Mouse (Mus musculus) heart, postnatal 36 days (tissue): ENCODE data around the gene Ppef2. TPM values are rescaled to one million over a fixed set of nuclear protein-coding genes. Genes with fewer than 3 reads are reported as not detected.

Experiments used
- DNase-seq, 2 experiments: peaks; one replicate each; pipeline ENCODE4 v3.0.0; 2021 to 2022
- intact Hi-C: fragments of 180-260 bp; cut with DNase I; formaldehyde crosslinking; loops from one replicate; pipeline ENCODE4 v1.15.1; 2025
- total RNA-seq, 2 experiments: library from RNA; stranded (reverse); gene quantifications; 2 replicates each; pipeline ENCODE4 v1.2.3; 2021

Gene Ppef2
- total RNA-seq = not detected

- no peak for DNase-seq
- intact Hi-C loops = no loop called here
Measured at GRCm38 (mm10) chr5:92256218-92256617, at the start of gene Ppef2. Gene Ppef2 (minus strand): TSS chr5:92256278.

GRCm38 (mm10) chr5:92304291-92304690 lies 48.2 kb upstream of the Ppef2 start:
- no peak for DNase-seq
- intact Hi-C loops = no loop called here

GRCm38 (mm10) chr5:92302149-92302840 lies 46.2 kb upstream of the Ppef2 start:
- DNase-seq = no peak
- intact Hi-C loops = no loop called here

- DNase-seq = no peak
- intact Hi-C loops = no loop called here
Measured at GRCm38 (mm10) chr5:92294525-92294924, 38.4 kb upstream of the Ppef2 start.

- DNase-seq = no peak
- intact Hi-C loops = no loop called here
Measured at GRCm38 (mm10) chr5:92291652-92292414, 35.8 kb upstream of the Ppef2 start.

DNA sequence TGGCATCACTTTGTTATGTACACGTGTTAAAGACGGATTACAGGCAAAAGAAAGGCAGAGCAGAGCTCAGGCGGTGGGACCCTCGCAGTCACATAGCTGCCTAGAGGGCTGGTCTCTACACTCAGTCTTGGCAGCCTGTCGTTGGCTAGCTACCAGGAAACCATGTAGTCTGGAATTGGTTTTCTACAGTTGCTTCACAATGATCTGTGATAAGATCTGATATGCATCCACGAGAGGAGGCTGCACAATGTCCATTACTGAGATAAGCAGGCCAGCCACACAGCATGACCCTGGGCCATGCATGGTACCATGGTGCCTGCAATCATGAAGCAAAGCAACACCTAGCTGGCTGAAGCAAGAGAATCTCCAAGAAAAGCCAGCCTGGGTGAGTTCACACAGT lies 31.8 kb upstream of the Ppef2 start:
- intact Hi-C loops = no loop called here

DNA sequence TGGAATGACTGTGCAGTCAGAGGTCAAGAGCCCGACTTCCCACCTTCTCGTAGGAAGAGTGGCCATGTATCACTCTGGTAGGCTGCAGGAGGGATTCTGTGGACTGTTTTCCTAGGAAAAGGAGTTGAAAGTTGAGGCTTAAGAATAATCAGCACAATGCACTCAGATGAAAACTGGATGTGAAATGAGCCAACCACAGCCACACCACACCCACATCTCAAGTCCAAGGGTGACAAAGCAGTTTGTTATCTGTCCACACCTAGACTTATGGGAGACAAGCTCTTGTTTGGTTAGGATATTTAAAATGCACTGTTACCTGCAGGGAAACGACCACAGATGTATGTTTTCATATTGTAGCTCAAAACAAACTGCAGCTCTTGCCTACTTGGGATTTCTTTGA lies 27.0 kb upstream of the Ppef2 start:
- intact Hi-C loops = no loop called here
- no peak for DNase-seq

More for the DNA sequence above, 31.8 kb upstream of the Ppef2 start:
- DNase-seq = no peak

DNA sequence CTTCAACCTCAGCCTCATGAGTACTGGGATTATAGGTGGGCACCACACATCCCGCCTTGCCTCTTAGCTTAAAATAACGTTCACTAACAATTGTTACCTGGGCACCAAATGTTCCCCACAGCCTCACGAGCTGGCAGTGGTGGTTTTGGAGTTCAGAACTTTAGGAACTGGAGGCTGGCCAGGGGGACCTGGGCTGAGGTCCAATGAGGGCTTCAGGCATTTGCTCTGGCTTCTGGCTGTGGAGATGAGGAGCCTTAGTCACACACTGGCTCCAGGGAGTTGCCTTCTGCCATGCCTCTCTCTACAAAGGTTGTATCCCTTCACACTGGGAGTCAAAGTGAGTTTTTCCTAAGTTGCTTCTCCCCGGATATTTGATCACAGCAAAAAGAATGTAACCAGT lies 26.5 kb upstream of the Ppef2 start:
- peak; percentile 49 to 52 for DNase-seq
- intact Hi-C loops = no loop called here

DNA sequence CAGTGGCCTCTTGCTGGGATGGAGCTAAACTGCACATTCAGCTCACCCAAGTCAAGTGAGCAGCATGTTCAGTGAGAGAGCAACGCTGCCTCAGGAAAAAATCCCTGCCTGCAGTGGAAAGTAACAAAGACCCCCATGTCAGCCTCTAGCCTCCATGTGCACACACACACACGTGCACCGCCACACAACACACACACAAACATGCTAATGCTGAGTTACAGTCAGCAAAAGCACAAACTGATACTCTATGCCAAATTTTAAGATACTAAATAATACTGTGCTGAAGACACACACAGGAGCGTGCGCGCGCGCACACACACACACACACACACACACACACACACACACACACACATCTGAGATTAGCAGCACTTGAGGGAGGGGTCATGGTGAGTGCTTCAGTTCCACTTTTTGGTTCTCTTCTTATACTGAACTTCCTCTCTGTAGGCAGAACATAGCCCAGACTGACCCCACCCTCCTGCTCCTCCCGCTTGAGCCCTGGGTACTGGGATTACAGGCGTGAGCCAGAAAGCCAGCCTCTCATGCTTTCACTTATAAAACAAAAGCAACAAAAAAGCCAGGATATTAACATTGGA lies 23.0 kb upstream of the Ppef2 start:
- intact Hi-C loops = loop anchor here (2.0 kb wide), 1 partner anchor 30 kb away; no protein-coding TSS in a partner anchor
- DNase-seq = no peak

GRCm38 (mm10) chr5:92277437-92278394 lies 21.6 kb upstream of the Ppef2 start, which contains the start of gene Naaa:
Gene Naaa (minus strand): TSS chr5:92278170.
- intact Hi-C loops = loop anchor here (2.0 kb wide), 1 partner anchor 31 kb away; no protein-coding TSS in a partner anchor
- DNase-seq = peak; percentile 85 to 92

GRCm38 (mm10) chr5:92270496-92270895 lies 14.4 kb upstream of the Ppef2 start:
- no peak for DNase-seq
- intact Hi-C loops = no loop called here

DNA sequence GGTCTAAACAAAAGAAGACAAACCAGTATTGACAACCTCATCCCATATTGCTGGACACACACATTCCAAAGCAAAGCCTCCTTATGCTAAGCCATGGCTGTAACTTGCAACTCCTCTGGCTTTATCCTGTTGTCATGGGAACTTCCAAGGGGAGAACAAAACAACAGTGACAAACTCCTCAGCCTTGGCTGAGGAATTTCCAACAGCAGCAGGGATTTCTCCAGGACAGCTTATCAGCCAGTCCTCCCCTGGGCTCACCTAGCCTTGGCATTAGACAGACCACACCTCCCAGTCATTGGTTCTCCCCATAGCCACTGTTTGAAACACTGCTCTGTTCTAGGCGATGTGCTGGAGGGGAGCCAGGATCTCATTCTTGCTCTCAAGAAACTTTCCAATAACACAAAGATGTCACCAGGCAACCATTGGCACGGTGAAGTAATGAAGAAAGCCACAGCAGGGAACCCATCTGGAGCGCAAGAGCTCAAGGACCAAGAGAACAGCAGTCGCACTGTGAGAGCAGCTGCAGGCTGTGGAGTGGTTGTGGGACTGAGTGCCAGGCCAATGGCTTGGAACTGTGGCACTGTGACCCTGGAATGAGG lies 7.8 kb upstream of the Ppef2 start:
- intact Hi-C loops = no loop called here
- peak; percentile 57 to 69 for DNase-seq

GRCm38 (mm10) chr5:92262646-92263045 lies 6.6 kb upstream of the Ppef2 start:
- intact Hi-C loops = no loop called here
- DNase-seq = no peak

- DNase-seq = no peak
- intact Hi-C loops = no loop called here
Measured at GRCm38 (mm10) chr5:92254476-92254875, 1.6 kb downstream of the Ppef2 start.

DNA sequence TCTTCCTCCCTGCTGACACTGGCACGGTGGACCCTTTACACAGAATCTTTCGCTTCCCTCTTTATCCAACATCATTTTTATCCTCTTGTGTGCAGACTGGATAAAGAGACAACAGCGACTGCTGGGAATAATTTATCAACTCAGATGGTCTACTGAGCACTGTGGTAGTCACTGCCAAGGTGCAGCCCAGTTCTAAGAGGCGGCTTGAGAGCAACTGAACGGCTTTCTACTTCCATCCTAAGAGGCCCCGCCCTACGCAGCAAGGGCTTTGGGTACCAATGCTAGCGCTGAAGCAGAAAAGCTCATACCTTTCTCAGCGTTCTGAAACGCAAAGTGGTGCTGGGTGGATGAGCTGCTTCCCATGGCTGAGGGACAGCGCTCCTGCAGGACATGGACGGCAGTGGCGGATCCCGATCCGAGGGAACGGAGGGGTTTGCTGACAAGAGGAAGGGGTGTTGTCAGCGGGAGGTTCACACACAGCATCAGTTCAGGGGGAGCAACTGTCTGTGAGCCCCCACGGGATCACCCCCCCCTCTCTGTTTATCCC lies 3.2 kb downstream of the Ppef2 start:
- no peak for DNase-seq
- intact Hi-C loops = no loop called here

DNA sequence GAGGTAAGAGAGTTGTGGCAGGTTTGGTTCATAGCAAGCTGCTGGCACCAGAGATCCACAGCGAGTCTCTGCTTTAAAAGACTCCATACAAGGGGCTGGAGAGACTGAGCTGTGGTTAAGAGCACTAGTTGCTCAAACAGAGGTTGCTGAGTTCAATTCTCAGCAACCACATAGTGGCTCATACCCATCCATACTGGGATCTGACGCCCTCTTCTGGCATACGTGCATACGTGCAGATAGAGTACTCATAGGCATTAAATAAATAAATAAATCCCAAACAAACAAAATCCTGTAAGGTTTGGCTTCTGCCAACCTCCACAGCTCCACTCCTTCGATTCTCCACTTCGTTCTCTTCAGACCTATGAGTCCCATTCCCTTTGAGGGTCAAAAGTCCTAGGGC lies 4.0 kb downstream of the Ppef2 start:
- DNase-seq = no peak
- intact Hi-C loops = no loop called here

DNA sequence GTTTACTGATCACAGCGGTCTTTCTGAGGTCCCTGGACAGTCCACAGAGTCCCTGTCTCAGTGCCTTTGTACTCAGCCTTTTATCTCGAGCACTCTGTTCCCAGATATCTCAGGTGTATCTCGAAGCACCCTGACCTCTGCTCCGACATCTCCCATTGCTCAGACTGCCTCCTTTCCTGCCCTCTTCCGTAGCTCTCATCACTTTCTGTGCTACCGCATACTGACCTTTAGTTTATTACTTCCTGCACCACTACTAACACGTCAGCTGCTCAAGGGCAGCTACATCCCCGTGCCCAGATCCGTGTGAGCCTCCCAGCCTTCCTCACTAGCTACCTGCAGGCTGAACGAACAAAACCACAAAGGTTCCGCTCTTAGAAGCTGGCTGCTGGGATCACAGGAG lies 7.5 kb downstream of the Ppef2 start:
- no peak for DNase-seq
- intact Hi-C loops = no loop called here

DNA sequence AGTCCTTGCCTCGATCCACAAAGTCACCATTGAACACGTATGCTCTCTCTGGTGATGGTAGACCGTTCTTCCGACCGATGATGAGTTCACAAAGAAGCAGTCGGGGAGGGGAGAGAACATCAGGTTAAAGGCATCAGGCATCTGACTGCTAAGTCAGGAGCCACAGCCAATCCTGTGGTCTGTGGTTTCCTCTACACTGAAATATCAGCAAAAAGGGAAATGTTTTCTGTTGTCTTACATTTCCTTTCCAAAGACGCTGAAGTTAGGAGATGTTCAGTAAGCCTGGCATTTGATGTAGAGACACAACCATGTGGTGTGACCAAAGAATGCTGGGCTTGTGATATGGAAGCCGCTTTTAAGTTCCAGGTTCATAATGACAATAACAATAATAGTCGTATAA lies 10.6 kb downstream of the Ppef2 start:
- no peak for DNase-seq
- intact Hi-C loops = no loop called here

DNA sequence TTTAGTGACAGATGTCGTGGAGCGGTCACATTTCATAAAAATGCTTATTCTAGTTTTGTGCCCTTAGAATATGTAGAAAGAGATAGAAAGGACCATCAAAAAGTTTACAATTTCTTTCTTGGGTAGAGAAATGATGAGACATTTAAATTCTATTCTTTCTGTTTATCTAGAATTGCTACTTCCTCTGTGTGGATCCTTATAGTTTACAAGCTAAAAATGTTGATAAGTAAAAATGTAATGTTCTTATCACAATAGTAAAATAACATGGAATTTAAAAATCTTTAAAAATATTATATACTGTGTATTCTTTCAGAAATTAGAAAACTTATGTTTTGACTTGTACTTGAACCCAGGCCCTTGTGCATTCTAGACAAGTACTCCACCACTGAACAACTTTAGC lies 11.2 kb downstream of the Ppef2 start:
- intact Hi-C loops = no loop called here
- DNase-seq = no peak

DNA sequence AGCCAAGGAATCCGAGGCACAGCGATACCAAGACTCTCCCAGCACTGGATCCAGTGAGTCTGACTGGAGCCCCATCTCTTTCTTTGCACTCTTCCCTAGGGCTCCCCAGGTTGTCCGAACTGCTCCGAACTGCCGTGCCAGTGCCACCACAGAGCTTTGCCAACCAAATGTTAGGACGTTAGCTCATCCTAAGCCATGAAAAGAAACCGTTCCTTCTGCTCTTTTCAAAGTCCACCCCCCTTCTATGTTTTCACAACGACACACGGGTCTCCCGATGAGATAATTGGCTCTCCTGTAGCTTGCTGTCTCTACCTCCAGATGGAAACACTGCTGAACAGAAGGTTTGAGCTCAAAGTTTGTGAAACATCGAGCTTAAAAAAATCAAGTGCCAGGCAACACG lies 15.3 kb downstream of the Ppef2 start:
- no peak for DNase-seq
- intact Hi-C loops = loop anchor here (2.0 kb wide), 1 partner anchor 46 kb away; no protein-coding TSS in a partner anchor
